Mouse (Mus musculus): ENCODE data around the gene Mfng. TPM values are rescaled to one million over a fixed set of nuclear protein-coding genes. Genes with fewer than 3 reads are reported as not detected.

The Mfng gene
- total and polyA plus RNA-seq, 3 experiments = 35.2 to 63.7 (median 52.5) TPM

- DNase-seq (ENCODE audit: extremely low read depth) = no peak
- Histone ChIP-seq H3K27me3 (replicated peaks) (peaks cover 44% of the 10 kb centered on the region), H3K79me2 (replicated peaks; ENCODE audit: control insufficient read depth, extremely low read depth, insufficient read depth, poor library complexity, severe bottlenecking) (no peaks in the 10 kb centered on the region), H3K4me2 (ENCODE audit: insufficient read depth, low read depth, poor library complexity, severe bottlenecking) (no peak overlapping the region), H3K9ac (ENCODE audit: insufficient read depth, low read depth) (no peak overlapping the region), H3K36me3 (replicated peaks in 1 of 2; ENCODE audit: control insufficient read depth in 1 of 2, insufficient read depth in 1 of 2, low read length in 1 of 2) (no peaks in the 10 kb centered on the region), H3K27ac (ENCODE audit: insufficient read depth, low read depth) (no peak overlapping the region), H3K4me3 (replicated peaks in 1 of 3; ENCODE audit: low read depth in 2 of 3, low read length in 2 of 3, poor library complexity in 1 of 3) (no peak overlapping the region), H3K9me3 (replicated peaks; ENCODE audit: low read length) (peaks cover 2% of the 10 kb centered on the region), H3K4me1 (ENCODE audit: control insufficient read depth in 1 of 2, insufficient read depth in 2 of 2) (no peaks in the 10 kb centered on the region)
- in situ Hi-C loops (cut with MboI; ENCODE audit: low pct_ligation_motif_present, low pct_unique_long_range_greater_than_20kb, low sequenced_read_pairs) (loop anchor here (25.0 kb wide), 1 partner anchor 299 kb away; the partner anchor contains the start of gene Kctd17), dilution Hi-C loops (cut with MboI; ENCODE audit: extremely low pct_ligation_motif_present, extremely low pct_unique_long_range_greater_than_20kb, low sequenced_read_pairs) (loop anchor here (25.0 kb wide), 1 partner anchor 101 kb away; the partner anchor contains the start of gene Cdc42ep1)
- no peak for TF ChIP-seq ETS1 (conservative IDR thresholded peaks at IDR 0.05; ENCODE audit: low read depth, low read length)
- no peak for TF ChIP-seq SMC3 (IDR thresholded peaks at IDR 0.05; ENCODE audit: low read depth, low read length)
- TF ChIP-seq TBP (conservative IDR thresholded peaks at IDR 0.05; ENCODE audit: low read depth, low read length) = no peak
- TF ChIP-seq CHD2 (IDR thresholded peaks at IDR 0.05; ENCODE audit: low read length) = no peak
- TF ChIP-seq KAT2A (IDR thresholded peaks at IDR 0.05; ENCODE audit: insufficient replicate concordance, low read length) = no peak
- no peak for TF ChIP-seq HCFC1 (IDR thresholded peaks at IDR 0.05; ENCODE audit: low read depth, low read length)
These were observed 36.6 kb downstream of the Mfng start for GRCm38 (mm10) chr15:78736681-78737100.

GRCm38 (mm10) chr15:78736181-78736579, 37.1 kb downstream of the Mfng start:
- Histone ChIP-seq H3K36me3 (replicated peaks in 1 of 2; ENCODE audit: control insufficient read depth in 1 of 2, insufficient read depth in 1 of 2, low read length in 1 of 2) (no peaks in the 10 kb centered on the region), H3K4me3 (replicated peaks in 1 of 3; ENCODE audit: low read depth in 2 of 3, low read length in 2 of 3, poor library complexity in 1 of 3) (no peak overlapping the region), H3K4me1 (ENCODE audit: control insufficient read depth in 1 of 2, insufficient read depth in 2 of 2) (no peaks in the 10 kb centered on the region), H3K9ac (ENCODE audit: insufficient read depth, low read depth) (no peak overlapping the region), H3K9me3 (replicated peaks; ENCODE audit: low read length) (peaks cover 2% of the 10 kb centered on the region), H3K4me2 (ENCODE audit: insufficient read depth, low read depth, poor library complexity, severe bottlenecking) (no peak overlapping the region), H3K27ac (ENCODE audit: insufficient read depth, low read depth) (no peak overlapping the region), H3K79me2 (replicated peaks; ENCODE audit: control insufficient read depth, extremely low read depth, insufficient read depth, poor library complexity, severe bottlenecking) (no peaks in the 10 kb centered on the region), H3K27me3 (replicated peaks) (peaks cover 45% of the 10 kb centered on the region)
- TF ChIP-seq CHD1 (IDR thresholded peaks at IDR 0.05; ENCODE audit: low read depth, low read length) (no peak), ZNF384 (IDR thresholded peaks at IDR 0.05; ENCODE audit: low read depth, low read length) (no peak), CTCF (conservative IDR thresholded peaks at IDR 0.05 in 1 of 2, IDR thresholded peaks at IDR 0.05 in 1 of 2; ENCODE audit: low read depth in 2 of 2, low read length in 2 of 2) (no peak), ETS1 (conservative IDR thresholded peaks at IDR 0.05; ENCODE audit: low read depth, low read length) (no peak), POLR2AphosphoS2 (IDR thresholded peaks at IDR 0.05; ENCODE audit: low read depth, low read length) (no peak), MAX (IDR thresholded peaks at IDR 0.05; ENCODE audit: low read length) (no peak), RAD21 (IDR thresholded peaks at IDR 0.05; ENCODE audit: low read depth, low read length) (no peak), GABPA (IDR thresholded peaks at IDR 0.05; ENCODE audit: insufficient replicate concordance, low read depth, low read length) (no peak), ELF1 (IDR thresholded peaks at IDR 0.05; ENCODE audit: low read depth, low read length) (no peak), MAZ (IDR thresholded peaks at IDR 0.05; ENCODE audit: low read depth, low read length) (no peak), E2F4 (IDR thresholded peaks at IDR 0.05; ENCODE audit: insufficient replicate concordance, low read depth, low read length) (no peak), IRF4 (IDR thresholded peaks at IDR 0.05; ENCODE audit: low read depth, low read length) (no peak), JUN (IDR thresholded peaks at IDR 0.05; ENCODE audit: insufficient read depth, low read depth, low read length) (no peak), MAFK (IDR thresholded peaks at IDR 0.05; ENCODE audit: insufficient replicate concordance, low read length) (no peak), USF1 (IDR thresholded peaks at IDR 0.05; ENCODE audit: low read depth, low read length) (no peak), TBP (conservative IDR thresholded peaks at IDR 0.05; ENCODE audit: low read depth, low read length) (no peak), USF2 (conservative IDR thresholded peaks at IDR 0.05; ENCODE audit: low read depth, low read length) (no peak), ZC3H11A (IDR thresholded peaks at IDR 0.05; ENCODE audit: low read depth, low read length) (no peak), MEF2A (IDR thresholded peaks at IDR 0.05; ENCODE audit: borderline replicate concordance, low read depth, low read length) (no peak)
- in situ Hi-C loops (cut with MboI; ENCODE audit: low pct_ligation_motif_present, low pct_unique_long_range_greater_than_20kb, low sequenced_read_pairs) (loop anchor here (25.0 kb wide), 1 partner anchor 299 kb away; the partner anchor contains the start of gene Kctd17), dilution Hi-C loops (cut with MboI; ENCODE audit: extremely low pct_ligation_motif_present, extremely low pct_unique_long_range_greater_than_20kb, low sequenced_read_pairs) (loop anchor here (25.0 kb wide), 1 partner anchor 101 kb away; the partner anchor contains the start of gene Cdc42ep1)
- no peak for DNase-seq (ENCODE audit: extremely low read depth)

Data from CH12.LX (cell line).